Mouse (Mus musculus) lung, postnatal 36 days (tissue): Measurements from ENCODE around the gene Tab1.

ENCODE experiments used
- DNase-seq: peaks from one replicate; pipeline ENCODE4 v3.0.0; 2022; ENCODE audit warnings: mixed read lengths

The Tab1 gene

GRCm38 (mm10) chr15:80137945-80138791 lies 5.2 kb downstream of the Tab1 start:
- no peak for DNase-seq

GRCm38 (mm10) chr15:80140302-80140701 lies 7.4 kb downstream of the Tab1 start:
- no peak for DNase-seq

GRCm38 (mm10) chr15:80140878-80141277 lies 8.0 kb downstream of the Tab1 start:
- DNase-seq, result no peak

GRCm38 (mm10) chr15:80142130-80142529 lies 9.2 kb downstream of the Tab1 start:
- no peak for DNase-seq

GRCm38 (mm10) chr15:80143760-80144159 lies 10.8 kb downstream of the Tab1 start:
- no peak for DNase-seq

GRCm38 (mm10) chr15:80145397-80145796 lies 12.5 kb downstream of the Tab1 start:
- DNase-seq, result no peak

GRCm38 (mm10) chr15:80146153-80146552 lies 13.2 kb downstream of the Tab1 start:
- DNase-seq, result no peak

- DNase-seq, result no peak
Measured at GRCm38 (mm10) chr15:80147090-80147489, 14.2 kb downstream of the Tab1 start.

GRCm38 (mm10) chr15:80147511-80147910 lies 14.6 kb downstream of the Tab1 start:
- DNase-seq, result no peak

- no peak for DNase-seq
Measured at GRCm38 (mm10) chr15:80148565-80148964, 15.6 kb downstream of the Tab1 start.

GRCm38 (mm10) chr15:80149517-80149916 lies 16.6 kb downstream of the Tab1 start:
- DNase-seq, result no peak

GRCm38 (mm10) chr15:80152663-80153062 lies 19.7 kb downstream of the Tab1 start:
- peak; percentile 50 for DNase-seq

- DNase-seq, result no peak
Measured at GRCm38 (mm10) chr15:80153757-80154156, 20.8 kb downstream of the Tab1 start.

- DNase-seq, result no peak
Measured at GRCm38 (mm10) chr15:80155707-80156106, 22.8 kb downstream of the Tab1 start.

- DNase-seq, result peak; percentile 43
Measured at GRCm38 (mm10) chr15:80157197-80157943, 24.4 kb downstream of the Tab1 start.

- no peak for DNase-seq
Measured at GRCm38 (mm10) chr15:80158001-80158706, 25.2 kb downstream of the Tab1 start.

GRCm38 (mm10) chr15:80158707-80159090 lies 25.8 kb downstream of the Tab1 start:
- no peak for DNase-seq

GRCm38 (mm10) chr15:80159286-80159901 lies 26.5 kb downstream of the Tab1 start:
- DNase-seq, result peak; percentile 87

- DNase-seq, result no peak
Measured at GRCm38 (mm10) chr15:80160223-80160622, 27.3 kb downstream of the Tab1 start.

GRCm38 (mm10) chr15:80160726-80161125 lies 27.8 kb downstream of the Tab1 start:
- no peak for DNase-seq

GRCm38 (mm10) chr15:80161199-80161598 lies 28.3 kb downstream of the Tab1 start:
- DNase-seq, result no peak

GRCm38 (mm10) chr15:80162401-80162964 lies 29.6 kb downstream of the Tab1 start:
- no peak for DNase-seq

- no peak for DNase-seq
Measured at GRCm38 (mm10) chr15:80163274-80163673, 30.3 kb downstream of the Tab1 start.
